Mouse (Mus musculus) A20 (cell line): ENCODE results near the gene Zhx3.

Experiments used
- DNase-seq: peaks from one replicate; pipeline ENCODE4 v3.0.0-alpha.2; 2011; ENCODE audit warnings: low read depth, low spot score

Gene Zhx3

DNA sequence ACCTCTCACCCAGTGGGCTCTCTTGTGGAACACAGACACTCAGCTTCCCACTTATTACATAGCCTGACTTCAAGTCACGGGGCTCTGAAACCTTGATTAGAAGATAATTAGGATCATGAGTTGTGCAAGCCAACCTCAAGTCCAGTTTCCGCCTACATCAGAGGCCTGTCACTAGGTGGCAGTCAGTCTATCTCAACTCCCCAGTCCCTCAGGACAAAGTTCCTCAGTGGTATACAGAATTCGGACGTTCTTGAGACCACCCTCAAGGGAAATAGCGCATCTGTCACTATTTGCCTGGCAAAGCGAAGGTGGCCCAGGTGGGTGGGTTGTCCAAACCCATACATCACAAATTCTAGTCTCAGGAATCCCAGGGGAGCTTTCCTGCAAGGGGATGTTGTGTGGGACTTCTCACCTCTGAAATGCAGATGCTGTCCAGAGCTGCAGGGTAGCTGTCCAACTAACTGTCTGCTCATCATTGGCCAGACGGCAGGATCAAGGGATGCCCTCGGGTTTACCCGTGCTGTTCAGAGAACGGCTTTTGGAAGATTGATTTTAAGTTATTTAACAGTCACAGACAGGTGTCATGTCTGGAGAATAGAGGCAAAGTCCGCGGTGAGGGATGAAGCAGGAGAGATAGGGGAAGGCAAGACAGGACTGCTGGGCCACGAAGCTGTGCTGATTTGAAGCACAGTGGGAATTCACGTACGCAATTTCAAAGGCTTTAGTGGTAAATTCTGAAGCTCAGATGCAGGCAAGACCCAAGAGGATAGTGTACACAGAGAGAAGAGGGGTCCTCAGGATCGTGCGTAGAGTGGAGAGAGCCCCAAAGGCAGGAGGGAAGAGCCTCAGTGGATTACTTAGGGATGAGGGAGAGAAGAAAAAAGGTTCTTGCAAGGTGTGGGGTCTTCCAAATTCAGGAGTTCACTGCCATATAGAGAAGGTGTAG is 142.7 kb downstream of the Zhx3 start:
- DNase-seq: peak; percentile 64

DNA sequence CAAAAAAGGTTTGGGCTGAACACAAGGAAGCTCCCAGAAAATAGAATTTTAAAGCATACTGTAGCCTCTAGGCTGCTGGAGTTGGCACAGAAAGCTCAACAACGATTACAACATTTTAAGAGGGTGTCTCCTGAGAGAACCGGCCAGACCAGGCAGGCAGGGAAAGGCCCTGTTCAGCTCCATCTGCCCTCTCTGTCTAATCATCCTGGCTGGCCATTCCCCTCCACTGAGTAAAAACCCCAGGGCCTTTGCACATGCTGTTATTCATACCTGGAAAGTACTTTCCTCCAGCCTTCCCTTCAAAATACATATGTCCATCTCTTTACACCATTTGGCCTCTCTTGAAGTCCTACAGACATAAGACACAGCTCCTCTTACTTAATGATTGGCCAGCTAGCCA is 143.4 kb downstream of the Zhx3 start:
- DNase-seq: no peak

DNA sequence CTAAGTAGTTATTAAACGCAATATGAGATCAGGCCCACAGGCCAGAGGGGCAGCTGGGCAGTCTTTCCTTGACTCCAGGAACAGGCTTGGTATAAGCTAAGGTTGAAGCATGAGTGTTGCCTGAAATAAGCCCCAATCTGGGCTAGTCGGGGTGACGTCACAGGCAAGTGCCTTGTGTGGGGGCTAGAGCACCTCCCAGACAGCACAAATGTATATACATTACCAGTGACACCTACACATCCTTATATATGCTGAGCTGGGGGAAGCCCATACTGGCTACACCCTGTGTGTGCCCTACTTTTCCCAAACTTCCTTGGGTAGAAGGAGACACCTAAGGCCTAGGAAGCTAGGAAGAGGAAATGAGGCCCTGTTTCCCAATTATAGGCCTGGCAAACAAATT is 143.8 kb downstream of the Zhx3 start:
- DNase-seq: no peak

DNA sequence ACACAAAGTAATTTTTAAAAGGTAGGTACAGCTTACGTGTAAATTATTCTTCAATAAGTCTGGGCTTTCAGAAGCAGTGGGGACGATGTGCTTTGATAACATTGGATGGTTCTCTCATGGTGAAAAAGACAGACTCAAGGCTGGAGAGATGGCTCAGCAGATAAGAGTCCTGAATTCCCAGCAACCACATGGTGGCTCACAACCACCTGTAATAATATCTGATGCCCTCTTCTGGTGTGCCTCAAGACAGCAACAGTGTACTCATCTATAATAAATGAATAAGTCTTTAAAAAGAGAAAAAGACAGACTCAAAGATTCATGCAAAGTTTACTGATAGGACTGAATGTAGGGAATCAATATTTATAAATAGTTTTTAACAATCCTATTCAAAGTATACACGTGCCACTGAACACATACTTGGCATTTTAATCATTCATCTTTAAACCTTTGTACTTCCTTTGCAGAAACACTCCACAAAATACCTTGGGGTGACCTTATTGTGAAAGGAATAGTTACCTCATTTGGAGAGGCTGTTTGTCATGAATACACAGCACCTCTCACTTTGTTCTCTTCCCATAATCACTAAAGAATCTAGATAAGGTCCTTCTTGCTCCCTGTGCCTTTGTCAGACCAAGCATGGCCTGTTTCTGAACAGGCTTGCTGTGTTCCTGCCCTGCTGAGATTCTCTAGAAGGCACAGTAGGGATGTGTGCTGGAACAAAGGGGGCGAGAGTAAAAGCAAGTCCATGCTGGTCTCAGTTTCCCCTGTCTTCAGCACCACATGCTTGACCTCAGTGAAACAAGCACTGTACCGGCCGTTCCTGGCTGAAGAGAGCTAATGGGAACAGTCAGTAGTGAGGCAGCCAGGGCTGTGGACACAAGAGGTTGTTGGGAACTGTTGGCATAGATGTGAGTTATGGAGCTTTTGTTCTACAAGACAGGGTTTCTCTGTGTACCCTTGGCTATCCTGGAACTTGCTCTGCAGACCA is 146.6 kb downstream of the Zhx3 start:
- peak; percentile 37 for DNase-seq

DNA sequence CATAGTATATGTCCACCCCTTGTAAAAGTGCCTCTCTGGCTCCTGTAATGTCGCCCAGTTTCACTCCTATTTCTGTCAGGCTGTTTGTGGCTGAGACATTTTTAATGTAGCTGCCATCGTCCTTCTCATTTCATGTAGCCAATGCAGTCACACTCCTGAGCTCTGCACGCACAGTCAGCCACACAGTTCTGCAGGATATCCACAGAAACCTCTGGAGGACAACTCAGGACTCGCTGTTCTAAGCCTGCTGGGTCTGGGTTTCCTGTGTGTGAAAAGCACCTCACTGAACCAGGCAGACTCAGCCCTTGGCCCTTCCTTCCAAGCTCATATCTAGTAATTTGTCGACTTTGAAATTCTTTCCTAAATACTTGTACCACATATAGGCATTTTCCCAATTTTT is 148.3 kb downstream of the Zhx3 start:
- no peak for DNase-seq

DNA sequence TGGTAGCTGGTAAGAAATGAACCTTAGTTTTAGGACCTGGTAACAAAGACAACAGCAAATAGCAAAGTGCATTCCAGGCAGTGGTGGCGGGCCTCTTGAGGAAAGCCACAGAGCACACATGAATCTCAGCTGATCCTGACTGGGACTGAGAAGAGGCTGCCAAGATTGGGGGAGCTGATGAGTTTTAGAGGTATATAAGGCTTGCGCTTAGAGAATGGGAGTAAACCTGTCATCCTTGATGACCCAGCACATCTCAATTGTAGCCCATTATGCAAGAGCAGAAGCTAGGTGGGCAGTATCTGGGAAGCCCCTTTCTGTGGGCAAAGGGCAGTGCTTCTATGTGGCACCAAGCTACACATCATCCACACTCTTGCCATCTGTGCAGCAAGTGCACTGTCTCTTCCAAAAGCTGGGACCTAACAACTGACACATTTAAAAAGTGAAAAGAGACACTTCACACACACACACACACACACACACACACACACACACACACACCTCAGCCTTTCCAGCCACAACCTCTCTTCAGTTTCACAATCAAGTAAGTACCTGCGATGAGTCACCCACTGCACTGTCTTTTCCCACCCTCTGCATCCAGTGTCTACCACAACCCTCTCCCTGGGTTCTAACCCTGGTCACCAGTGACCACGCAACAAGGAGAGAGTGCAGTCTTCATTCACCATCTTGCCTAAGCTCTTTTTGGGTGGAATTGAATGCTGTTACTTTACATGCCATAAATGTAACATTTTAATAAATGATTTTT is 149.0 kb downstream of the Zhx3 start:
- DNase-seq: no peak

DNA sequence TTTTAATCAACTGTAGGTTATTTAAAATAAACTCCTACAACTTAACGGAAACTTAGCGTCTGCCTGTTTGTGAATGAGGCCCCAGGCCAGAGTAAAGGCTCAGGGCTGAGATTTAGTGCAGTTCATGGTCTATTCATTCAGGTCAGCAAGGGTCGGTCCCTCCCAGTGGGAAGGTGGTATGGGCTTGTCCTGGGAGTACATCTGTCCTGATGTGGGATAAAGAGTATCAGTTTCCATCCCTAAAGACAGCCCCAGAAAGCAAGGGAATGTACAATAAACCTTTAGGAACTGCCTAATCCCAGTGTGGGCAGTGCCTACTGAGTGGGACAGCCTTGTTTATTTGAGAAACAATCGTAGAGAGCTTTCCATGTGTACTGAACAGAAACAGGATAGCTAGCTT is 150.1 kb downstream of the Zhx3 start:
- DNase-seq: no peak

DNA sequence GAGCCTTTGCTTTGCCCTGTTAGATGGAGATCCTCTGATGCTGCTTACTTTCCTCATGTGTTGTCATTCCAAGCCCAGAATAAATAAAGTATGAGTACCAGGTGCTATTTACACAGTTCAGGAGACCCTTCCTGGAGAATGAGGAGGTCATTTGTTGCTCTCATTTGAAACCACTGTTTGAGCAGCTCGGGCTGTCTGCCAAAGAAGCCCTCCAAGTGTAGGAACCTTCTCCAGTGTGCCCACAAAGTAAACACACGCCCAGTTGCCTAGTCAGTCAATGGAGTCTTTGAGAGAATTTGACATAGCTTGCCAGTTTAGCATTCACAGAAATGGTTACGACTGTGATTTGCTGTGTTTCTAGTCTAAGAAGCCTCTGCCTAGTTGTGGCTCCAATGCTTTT is 154.0 kb downstream of the Zhx3 start:
- no peak for DNase-seq

DNA sequence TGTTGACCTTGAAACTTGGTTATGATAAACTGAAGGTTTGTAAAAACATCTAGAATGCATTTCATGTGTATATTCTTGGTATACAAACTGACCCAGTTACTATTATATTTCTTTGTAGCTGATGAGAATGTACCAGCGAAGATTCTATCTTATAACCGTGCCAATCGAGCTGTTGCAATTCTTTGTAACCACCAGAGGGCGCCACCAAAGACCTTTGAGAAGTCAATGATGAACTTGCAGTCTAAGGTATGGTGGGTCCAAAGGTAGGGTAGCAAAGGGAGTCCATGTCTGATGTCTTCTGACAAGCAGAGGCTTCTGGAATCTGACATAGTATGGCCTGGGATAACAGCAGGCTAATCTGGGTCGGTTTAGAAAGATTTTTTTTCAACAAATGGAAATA is 155.5 kb downstream of the Zhx3 start:
- DNase-seq: peak; percentile 66

DNA sequence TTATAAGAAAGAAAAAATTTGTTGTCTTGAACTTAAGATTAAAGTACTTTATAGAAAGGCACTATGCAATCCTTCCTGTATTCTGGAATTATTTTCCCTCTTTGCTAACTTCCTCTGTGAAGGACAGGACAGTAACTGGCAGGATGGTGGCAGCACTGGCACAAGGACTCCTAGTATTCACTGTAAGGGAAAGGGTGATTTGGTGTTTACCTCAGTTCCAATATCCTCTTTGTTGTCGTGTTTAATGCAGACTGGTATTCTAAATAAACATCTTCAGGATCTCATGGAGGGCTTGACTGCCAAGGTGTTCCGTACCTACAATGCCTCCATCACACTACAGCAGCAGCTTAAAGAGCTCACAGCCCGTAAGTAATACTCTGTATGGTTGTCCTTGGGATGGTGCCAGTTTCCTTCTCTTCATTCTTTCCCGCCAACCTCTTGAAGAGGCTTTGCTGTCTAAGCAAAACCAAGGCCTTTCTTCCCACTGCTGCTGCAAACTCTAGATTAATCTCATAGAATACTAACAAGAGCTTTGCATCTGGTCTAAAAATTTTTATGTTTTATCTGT is 157.3 kb downstream of the Zhx3 start:
- DNase-seq: no peak

DNA sequence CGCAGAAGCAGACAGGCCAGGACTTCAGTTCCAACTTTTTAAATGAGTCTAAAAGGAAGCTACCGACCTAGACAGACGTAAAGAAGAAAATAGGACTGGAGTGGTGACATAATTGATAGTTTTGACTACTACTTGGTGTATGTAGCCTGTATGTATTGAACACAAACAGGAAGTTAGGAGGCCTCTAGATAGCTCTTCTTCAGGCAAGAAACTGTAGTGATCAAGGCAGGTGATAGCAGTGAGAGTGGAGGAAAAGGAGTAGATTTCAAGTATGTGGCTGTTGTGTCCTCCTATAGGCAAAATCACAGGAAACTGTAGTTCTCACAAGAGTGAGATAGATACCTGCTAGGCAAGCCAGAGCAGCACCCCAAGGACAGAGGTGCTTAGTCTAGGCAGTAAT is 165.1 kb downstream of the Zhx3 start:
- no peak for DNase-seq

DNA sequence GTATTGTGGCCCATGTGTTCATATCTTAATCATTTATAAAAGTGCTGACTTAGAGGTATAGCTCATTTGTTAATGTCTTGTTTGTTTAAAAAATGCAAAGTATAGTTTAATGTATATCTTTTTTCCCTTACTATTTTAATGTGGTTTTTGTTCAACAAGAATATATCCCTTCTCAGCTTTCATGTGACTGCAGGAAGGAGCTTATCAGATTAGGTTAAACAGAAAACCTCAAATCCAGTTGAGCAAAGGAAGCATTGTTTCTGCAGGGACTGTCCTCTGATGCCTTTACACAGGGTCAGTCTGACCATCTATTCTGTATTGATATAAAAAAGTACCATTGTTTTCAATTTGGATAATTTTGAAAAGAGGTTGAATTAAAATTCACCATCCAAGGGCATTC is 170.0 kb downstream of the Zhx3 start:
- no peak for DNase-seq

DNA sequence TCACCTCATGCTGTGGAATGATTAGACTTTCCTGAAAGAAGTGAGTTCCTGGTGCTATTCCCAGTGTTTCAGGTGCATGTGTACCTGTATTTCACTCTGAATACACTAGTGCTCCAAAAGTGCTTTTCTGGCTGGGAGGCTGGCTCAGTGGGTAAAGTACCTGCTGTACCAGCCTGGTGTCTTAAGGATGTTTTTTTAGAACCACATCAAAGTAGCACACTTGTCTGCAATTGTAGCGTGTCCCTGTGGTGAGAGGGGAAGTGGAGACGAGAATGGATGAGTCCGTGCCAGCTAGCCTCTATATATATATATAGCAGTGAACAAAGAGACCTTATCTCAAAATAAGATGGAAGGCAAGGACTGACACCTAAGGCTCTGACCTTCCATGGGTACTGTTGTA is 171.2 kb downstream of the Zhx3 start:
- DNase-seq: no peak

DNA sequence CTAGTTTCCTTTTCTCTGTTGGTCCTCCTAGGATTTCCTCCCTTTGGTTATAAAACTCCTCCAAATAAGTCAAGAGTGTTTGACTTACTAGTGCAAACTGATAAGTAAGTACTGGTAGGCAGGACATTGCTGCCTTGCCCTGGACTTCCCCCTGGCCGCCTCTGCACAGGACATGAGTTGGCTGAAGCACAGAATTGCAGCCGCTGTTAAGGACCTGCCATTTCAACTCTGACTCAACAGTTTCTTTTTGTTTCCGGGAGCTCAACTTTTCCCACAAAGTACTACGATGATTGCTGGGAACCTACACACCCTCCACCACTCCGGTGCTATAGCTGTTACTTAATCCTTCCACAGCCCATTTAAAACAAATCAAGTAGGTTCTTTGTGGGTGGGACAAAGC is 172.5 kb downstream of the Zhx3 start:
- DNase-seq: no peak
